Mouse (Mus musculus) thymus, adult 2 months (tissue): ENCODE results near the gene Sez6l.

Experiments used
- CTCF ChIP-seq: fragments of 200-500 bp; IDR thresholded peaks from 2 replicates; pipeline ENCODE4 v1.5.1; 2012; ENCODE audit warnings: mild to moderate bottlenecking, control low read depth, low read length, moderate library complexity, borderline replicate concordance; ENCODE audit not compliant: control insufficient read depth, poor library complexity, insufficient read depth; ENCODE audit errors: extremely low read depth
- POLR2A ChIP-seq: fragments of 200-500 bp; IDR thresholded peaks from 2 replicates; pipeline ENCODE4 v1.6.1; 2012; ENCODE audit warnings: mild to moderate bottlenecking, low read length, control low read depth, moderate library complexity; ENCODE audit not compliant: control insufficient read depth, poor library complexity, insufficient read depth; ENCODE audit errors: extremely low read depth

- TF ChIP-seq CTCF (no peak), POLR2A (no peak)
These were observed 19.7 kb upstream of the Sez6l start for GRCm38 (mm10) chr5:112596729-112597128.
